Mouse (Mus musculus): ENCODE data around the gene Cyp1a2. TPM values are rescaled to one million over a fixed set of nuclear protein-coding genes. Genes with fewer than 3 reads are reported as not detected.

Gene Cyp1a2
- total RNA-seq, 1 experiment = 0.67 TPM

- Histone ChIP-seq H3K9ac (ENCODE audit: insufficient read depth, low read depth, low read length, poor library complexity, severe bottlenecking) (no peak overlapping the region), H3K27ac (ENCODE audit: insufficient read depth, low read depth, low read length, poor library complexity, severe bottlenecking) (no peak overlapping the region), H3K36me3 (ENCODE audit: control insufficient read depth, insufficient read depth, low read length, poor library complexity, severe bottlenecking) (no peaks in the 10 kb centered on the region), H3K4me1 (ENCODE audit: control insufficient read depth in 2 of 2, insufficient read depth in 2 of 2, low read length in 2 of 2, poor library complexity in 1 of 2) (no peaks in the 10 kb centered on the region), H3K9me3 (ENCODE audit: control insufficient read depth, insufficient read depth, low read depth, low read length) (no peaks in the 10 kb centered on the region), H3K4me3 (ENCODE audit: insufficient read depth in 1 of 2, low read depth in 1 of 2, low read length in 2 of 2, poor library complexity in 1 of 2, severe bottlenecking in 1 of 2) (no peak overlapping the region)
- in situ Hi-C loops (cut with MboI; ENCODE audit: low sequenced_read_pairs in 2 of 2, unreplicated experiment in 2 of 2) = no loop called here
- TF ChIP-seq HCFC1 (IDR thresholded peaks at IDR 0.05; ENCODE audit: borderline replicate concordance, insufficient read depth, low read length) = no peak
- TF ChIP-seq ZC3H11A (IDR thresholded peaks at IDR 0.05; ENCODE audit: borderline replicate concordance, low read depth, low read length) = no peak
- no peak for TF ChIP-seq CHD2 (IDR thresholded peaks at IDR 0.05; ENCODE audit: low read depth, low read length)
- TF ChIP-seq MAFK (IDR thresholded peaks at IDR 0.05; ENCODE audit: insufficient read depth, low read depth, low read length) = no peak
- TF ChIP-seq ZNF384 (IDR thresholded peaks at IDR 0.05; ENCODE audit: low read depth, low read length) = no peak
- peak; percentile 47 for DNase-seq (ENCODE audit: low read depth, low spot score)
These were observed 4.7 kb upstream of the Cyp1a2 start for GRCm38 (mm10) chr9:57688158-57688557.

GRCm38 (mm10) chr9:57687751-57688150, 4.2 kb upstream of the Cyp1a2 start, which contains the start of gene Cyp1a1:
Gene Cyp1a1 (plus strand): TSS chr9:57687928.
- in situ Hi-C loops (cut with MboI; ENCODE audit: low sequenced_read_pairs in 2 of 2, unreplicated experiment in 2 of 2) = no loop called here
- no peaks in the 10 kb centered on the region for H3K4me1 ChIP-seq (ENCODE audit: control insufficient read depth in 2 of 2, insufficient read depth in 2 of 2, low read length in 2 of 2, poor library complexity in 1 of 2)
- no peak for DNase-seq (ENCODE audit: low read depth, low spot score)

GRCm38 (mm10) chr9:57686011-57686410, 2.5 kb upstream of the Cyp1a2 start:
- no peaks in the 10 kb centered on the region for H3K9me3 ChIP-seq (ENCODE audit: control insufficient read depth, insufficient read depth, low read depth, low read length)

More at GRCm38 (mm10) chr9:57687751-57688150, 4.2 kb upstream of the Cyp1a2 start, which contains the start of gene Cyp1a1:
- Histone ChIP-seq H3K36me3 (ENCODE audit: control insufficient read depth, insufficient read depth, low read length, poor library complexity, severe bottlenecking) (no peaks in the 10 kb centered on the region), H3K9me3 (ENCODE audit: control insufficient read depth, insufficient read depth, low read depth, low read length) (no peaks in the 10 kb centered on the region), H3K4me3 (ENCODE audit: insufficient read depth in 1 of 2, low read depth in 1 of 2, low read length in 2 of 2, poor library complexity in 1 of 2, severe bottlenecking in 1 of 2) (no peak within 1 kb of the TSS), H3K27ac (ENCODE audit: insufficient read depth, low read depth, low read length, poor library complexity, severe bottlenecking) (no peak within 1 kb of the TSS), H3K9ac (ENCODE audit: insufficient read depth, low read depth, low read length, poor library complexity, severe bottlenecking) (no peak within 1 kb of the TSS)
- TF ChIP-seq HCFC1 (IDR thresholded peaks at IDR 0.05; ENCODE audit: borderline replicate concordance, insufficient read depth, low read length) (no peak), ZC3H11A (IDR thresholded peaks at IDR 0.05; ENCODE audit: borderline replicate concordance, low read depth, low read length) (no peak), MAFK (IDR thresholded peaks at IDR 0.05; ENCODE audit: insufficient read depth, low read depth, low read length) (no peak), CHD2 (IDR thresholded peaks at IDR 0.05; ENCODE audit: low read depth, low read length) (no peak), ZNF384 (IDR thresholded peaks at IDR 0.05; ENCODE audit: low read depth, low read length) (no peak)

GRCm38 (mm10) chr9:57681411-57681810, 2.1 kb downstream of the Cyp1a2 start:
- Histone ChIP-seq H3K27ac (ENCODE audit: insufficient read depth, low read depth, low read length, poor library complexity, severe bottlenecking) (no peak overlapping the region), H3K9me3 (ENCODE audit: control insufficient read depth, insufficient read depth, low read depth, low read length) (no peaks in the 10 kb centered on the region), H3K36me3 (ENCODE audit: control insufficient read depth, insufficient read depth, low read length, poor library complexity, severe bottlenecking) (no peaks in the 10 kb centered on the region), H3K4me3 (ENCODE audit: insufficient read depth in 1 of 2, low read depth in 1 of 2, low read length in 2 of 2, poor library complexity in 1 of 2, severe bottlenecking in 1 of 2) (no peak overlapping the region), H3K4me1 (ENCODE audit: control insufficient read depth in 2 of 2, insufficient read depth in 2 of 2, low read length in 2 of 2, poor library complexity in 1 of 2) (no peaks in the 10 kb centered on the region), H3K9ac (ENCODE audit: insufficient read depth, low read depth, low read length, poor library complexity, severe bottlenecking) (no peak overlapping the region)
- DNase-seq (ENCODE audit: low read depth, low spot score) = no peak
- no peak for TF ChIP-seq ZC3H11A (IDR thresholded peaks at IDR 0.05; ENCODE audit: borderline replicate concordance, low read depth, low read length)
- no peak for TF ChIP-seq ZNF384 (IDR thresholded peaks at IDR 0.05; ENCODE audit: low read depth, low read length)
- TF ChIP-seq MAFK (IDR thresholded peaks at IDR 0.05; ENCODE audit: insufficient read depth, low read depth, low read length) = no peak
- TF ChIP-seq CHD2 (IDR thresholded peaks at IDR 0.05; ENCODE audit: low read depth, low read length) = no peak
- TF ChIP-seq HCFC1 (IDR thresholded peaks at IDR 0.05; ENCODE audit: borderline replicate concordance, insufficient read depth, low read length) = no peak
- in situ Hi-C loops (cut with MboI; ENCODE audit: low sequenced_read_pairs in 2 of 2, unreplicated experiment in 2 of 2) = no loop called here

More at GRCm38 (mm10) chr9:57686011-57686410, 2.5 kb upstream of the Cyp1a2 start:
- Histone ChIP-seq H3K27ac (ENCODE audit: insufficient read depth, low read depth, low read length, poor library complexity, severe bottlenecking) (no peak overlapping the region), H3K9ac (ENCODE audit: insufficient read depth, low read depth, low read length, poor library complexity, severe bottlenecking) (no peak overlapping the region), H3K36me3 (ENCODE audit: control insufficient read depth, insufficient read depth, low read length, poor library complexity, severe bottlenecking) (no peaks in the 10 kb centered on the region), H3K4me3 (ENCODE audit: insufficient read depth in 1 of 2, low read depth in 1 of 2, low read length in 2 of 2, poor library complexity in 1 of 2, severe bottlenecking in 1 of 2) (no peak overlapping the region), H3K4me1 (ENCODE audit: control insufficient read depth in 2 of 2, insufficient read depth in 2 of 2, low read length in 2 of 2, poor library complexity in 1 of 2) (no peaks in the 10 kb centered on the region)
- in situ Hi-C loops (cut with MboI; ENCODE audit: low sequenced_read_pairs in 2 of 2, unreplicated experiment in 2 of 2) = no loop called here
- no peak for DNase-seq (ENCODE audit: low read depth, low spot score)
- no peak for TF ChIP-seq HCFC1 (IDR thresholded peaks at IDR 0.05; ENCODE audit: borderline replicate concordance, insufficient read depth, low read length)
- TF ChIP-seq CHD2 (IDR thresholded peaks at IDR 0.05; ENCODE audit: low read depth, low read length) = no peak
- TF ChIP-seq MAFK (IDR thresholded peaks at IDR 0.05; ENCODE audit: insufficient read depth, low read depth, low read length) = no peak
- no peak for TF ChIP-seq ZNF384 (IDR thresholded peaks at IDR 0.05; ENCODE audit: low read depth, low read length)
- TF ChIP-seq ZC3H11A (IDR thresholded peaks at IDR 0.05; ENCODE audit: borderline replicate concordance, low read depth, low read length) = no peak
